Mouse (Mus musculus) small intestine, adult 2 months (tissue): ENCODE measurements around the gene Mfrp.

Experiments used
- CTCF ChIP-seq: fragments of 200-500 bp; IDR thresholded peaks from 2 replicates; pipeline ENCODE4 v1.5.1; 2012; ENCODE audit warnings: low read depth, mild to moderate bottlenecking, control low read depth, inconsistent platforms, low read length, moderate library complexity, mixed read lengths; ENCODE audit not compliant: insufficient replicate concordance, insufficient read length; ENCODE audit errors: extremely low read depth
- POLR2A ChIP-seq: fragments of 200-500 bp; IDR thresholded peaks from 2 replicates; pipeline ENCODE4 v1.6.1; 2012; ENCODE audit warnings: low read depth, mild to moderate bottlenecking, control low read depth, inconsistent platforms, low read length, moderate library complexity

- TF ChIP-seq CTCF (peak; percentile 77; the same call in 1 of the 2 replicates), POLR2A (no peak)
Observed at GRCm38 (mm10) chr9:44109360-44110095, 8.0 kb downstream of the Mfrp start.
